Mouse (Mus musculus): ENCODE measurements around the gene Magix. TPM values are rescaled to one million over a fixed set of nuclear protein-coding genes. Genes with fewer than 3 reads are reported as not detected.

Magix gene
- total RNA-seq, 2 experiments from 2014 or later, result 21.0 to 31.0 TPM

- DNase-seq, result no peak
- intact Hi-C loops (cut with DNase I), result loop anchor here (10.0 kb wide), 1 partner anchor 316 kb away; no protein-coding TSS in a partner anchor
- TF ChIP-seq CTCF (IDR thresholded peaks at IDR 0.05), result no peak
- Histone ChIP-seq H3K27ac (no peak overlapping the region), H3K4me3 (no peak overlapping the region)
Observed at GRCm38 (mm10) chrX:7640785-7641184, 40.3 kb downstream of the Magix start.

GRCm38 (mm10) chrX:7639536-7640325 lies 41.3 kb downstream of the Magix start:
- Histone ChIP-seq H3K27ac (no peak overlapping the region), H3K4me3 (no peak overlapping the region)
- no peak for TF ChIP-seq CTCF (IDR thresholded peaks at IDR 0.05)
- no peak for DNase-seq
- intact Hi-C loops (cut with DNase I), result loop anchor here (10.0 kb wide), 1 partner anchor 315 kb away; no protein-coding TSS in a partner anchor

GRCm38 (mm10) chrX:7638401-7639091 lies 42.5 kb downstream of the Magix start, which contains the start of gene Syp:
TSS of gene Syp (plus strand) at chrX:7638471.
- no peak within 1 kb of the TSS for H3K27ac ChIP-seq
- DNase-seq, result peak; percentile 75
- intact Hi-C loops (cut with DNase I), result no loop called here
- no peak for TF ChIP-seq CTCF (IDR thresholded peaks at IDR 0.05)
- peak within 1 kb of the TSS; percentile 50 for H3K4me3 ChIP-seq

GRCm38 (mm10) chrX:7635101-7635500 lies 46.0 kb downstream of the Magix start:
- TF ChIP-seq CTCF (IDR thresholded peaks at IDR 0.05), result no peak
- Histone ChIP-seq H3K27ac (no peak overlapping the region), H3K4me3 (no peak overlapping the region)
- no peak for DNase-seq
- intact Hi-C loops (cut with DNase I), result no loop called here

- no peak overlapping the region for H3K4me3 ChIP-seq
- DNase-seq, result no peak
- H3K27ac ChIP-seq, result no peak overlapping the region
- TF ChIP-seq CTCF (IDR thresholded peaks at IDR 0.05), result no peak
- intact Hi-C loops (cut with DNase I), result no loop called here
Observed at GRCm38 (mm10) chrX:7632560-7632959, 48.5 kb downstream of the Magix start.

Other genes starting within 250 kb of the Magix start
- under 1 TPM; 0.15 to 0.28 TPM for gene Foxp3, start 107.6 kb downstream of the Magix start, total RNA-seq (2021)
- gene Ppp1r3f, start 107.0 kb downstream of the Magix start, total RNA-seq (2021), result 1 to 10 TPM; 2.3 to 3.3 TPM
- 10 to 100 TPM; 10.9 to 13.2 TPM for gene Ccdc22, start 75.7 kb downstream of the Magix start, total RNA-seq (2021)
- gene Cacna1f, start 74.2 kb downstream of the Magix start, total RNA-seq (2021), result not detected
- 1 to 10 TPM in 1 of 2 experiments, under 1 TPM in 1; 0.56 to 1.2 TPM for gene Syp, start 42.8 kb downstream of the Magix start, total RNA-seq (2021)
- gene Prickle3, start 24.0 kb downstream of the Magix start, total RNA-seq (2021), result 10 to 100 TPM; 23.6 to 26.6 TPM
- 10 to 100 TPM; 23.8 to 42.7 TPM for gene Plp2, start 9.9 kb downstream of the Magix start, total RNA-seq (2021)
- 10 to 100 TPM; 12.5 to 15.3 TPM for gene Gpkow, start 15.9 kb upstream of the Magix start, total RNA-seq (2021)
- 10 to 100 TPM; 31.1 to 37.6 TPM for gene Wdr45, start 33.1 kb upstream of the Magix start, total RNA-seq (2021)
- gene Gm45208, start 41.0 kb upstream of the Magix start, total RNA-seq (2021), result not detected
- 1 to 10 TPM; 3.3 to 6.7 TPM for gene Praf2, start 47.2 kb upstream of the Magix start, total RNA-seq (2021)
- under 1 TPM; 0.28 to 0.75 TPM for gene Ccdc120, start 69.7 kb upstream of the Magix start, total RNA-seq (2021)
- 10 to 100 TPM; 10.9 to 11.1 TPM for gene Tfe3, start 81.3 kb upstream of the Magix start, total RNA-seq (2021)
- 10 to 100 TPM; 16.7 to 22.8 TPM for gene Gripap1, start 108.5 kb upstream of the Magix start, total RNA-seq (2021)
- gene Kcnd1, start 141.0 kb upstream of the Magix start, total RNA-seq (2021), result under 1 TPM; 0.15 to 0.22 TPM
- gene Otud5, start 160.1 kb upstream of the Magix start, total RNA-seq (2021), result 10 to 100 TPM; 15.6 to 19.1 TPM
- 1 to 10 TPM; 1.9 to 2.0 TPM for gene Pim2, start 197.0 kb upstream of the Magix start, total RNA-seq (2021)
- 10 to 100 TPM in 1 of 2 experiments, 1 to 10 TPM in 1; 8.8 to 10.9 TPM for gene Slc35a2, start 202.8 kb upstream of the Magix start, total RNA-seq (2021)
- 10 to 100 TPM; 21.7 to 22.4 TPM for gene Pqbp1, start 218.0 kb upstream of the Magix start, total RNA-seq (2021)
- gene Timm17b, start 218.1 kb upstream of the Magix start, total RNA-seq (2021), result 10 to 100 TPM; 41.4 to 45.5 TPM
- not detected for gene Gm10491, start 226.6 kb upstream of the Magix start, total RNA-seq (2021)
- not detected for gene Gm10490, start 228.3 kb upstream of the Magix start, total RNA-seq (2021)
- gene Pcsk1n, start 238.6 kb upstream of the Magix start, total RNA-seq (2021), result not detected
- gene Eras, start 247.4 kb upstream of the Magix start, total RNA-seq (2021), result not detected